Mouse (Mus musculus): ENCODE data around the gene Chst13.
A peak's percentile ranks its signal among the peaks of the same experiment; 100 is the strongest.

The Chst13 gene

GRCm38 (mm10) chr6:90324991-90325390 is at the start of gene Chst13:
Chst13 (minus strand) TSS chr6:90325185.
- DNase-seq (ENCODE audit: low spot score): no peak

GRCm38 (mm10) chr6:90374647-90375046 is 49.7 kb upstream of the Chst13 start:
- no peak for DNase-seq (ENCODE audit: low spot score)

GRCm38 (mm10) chr6:90369725-90370553 is 45.0 kb upstream of the Chst13 start:
- peak; percentile 22 for DNase-seq (ENCODE audit: low spot score)

- peak; percentile 98 for DNase-seq (ENCODE audit: low spot score)
These were observed 44.2 kb upstream of the Chst13 start, which contains the start of gene Zxdc for GRCm38 (mm10) chr6:90368976-90369724. Zxdc (plus strand) TSS chr6:90369492.

- no peak for DNase-seq (ENCODE audit: low spot score)
These were observed 38.3 kb upstream of the Chst13 start for GRCm38 (mm10) chr6:90363301-90363700.

GRCm38 (mm10) chr6:90360922-90361614 is 36.1 kb upstream of the Chst13 start:
- DNase-seq (ENCODE audit: low spot score): no peak

GRCm38 (mm10) chr6:90360024-90360781 is 35.2 kb upstream of the Chst13 start:
- DNase-seq (ENCODE audit: low spot score): no peak

GRCm38 (mm10) chr6:90359445-90359844 is 34.5 kb upstream of the Chst13 start:
- DNase-seq (ENCODE audit: low spot score): no peak

GRCm38 (mm10) chr6:90358142-90358541 is 33.2 kb upstream of the Chst13 start:
- DNase-seq (ENCODE audit: low spot score): no peak

- no peak for DNase-seq (ENCODE audit: low spot score)
These were observed 25.0 kb upstream of the Chst13 start for GRCm38 (mm10) chr6:90350011-90350410.

- no peak for DNase-seq (ENCODE audit: low spot score)
These were observed 23.5 kb upstream of the Chst13 start for GRCm38 (mm10) chr6:90348500-90348899.

GRCm38 (mm10) chr6:90347183-90347582 is 22.2 kb upstream of the Chst13 start:
- DNase-seq (ENCODE audit: low spot score): no peak

GRCm38 (mm10) chr6:90342343-90342742 is 17.4 kb upstream of the Chst13 start:
- no peak for DNase-seq (ENCODE audit: low spot score)

GRCm38 (mm10) chr6:90334244-90334643 is 9.3 kb upstream of the Chst13 start:
- no peak for DNase-seq (ENCODE audit: low spot score)

GRCm38 (mm10) chr6:90332561-90333425 is 7.8 kb upstream of the Chst13 start, which contains the start of gene Uroc1:
Uroc1 (plus strand) TSS chr6:90333284.
- DNase-seq (ENCODE audit: low spot score): no peak

GRCm38 (mm10) chr6:90329953-90330352 is 5.0 kb upstream of the Chst13 start:
- no peak for DNase-seq (ENCODE audit: low spot score)

- DNase-seq (ENCODE audit: low spot score): no peak
These were observed 2.7 kb upstream of the Chst13 start for GRCm38 (mm10) chr6:90327670-90328069.

GRCm38 (mm10) chr6:90324463-90324862 is 522 bp downstream of the Chst13 start:
- DNase-seq (ENCODE audit: low spot score): no peak

GRCm38 (mm10) chr6:90324026-90324425 is 959 bp downstream of the Chst13 start:
- no peak for DNase-seq (ENCODE audit: low spot score)

- no peak for DNase-seq (ENCODE audit: low spot score)
These were observed 3.2 kb downstream of the Chst13 start for GRCm38 (mm10) chr6:90321811-90322210.

- DNase-seq (ENCODE audit: low spot score): no peak
These were observed 4.6 kb downstream of the Chst13 start for GRCm38 (mm10) chr6:90320429-90320828.

Measured in urinary bladder, postnatal 25 days (tissue).